Mouse (Mus musculus) erythroblast, adult 5-6 weeks (primary cell): ENCODE measurements around the gene Wdr38. TPM values are rescaled to one million over a fixed set of nuclear protein-coding genes. Genes with fewer than 3 reads are reported as not detected.

Experiments used
- ATAC-seq: replicated peaks from 2 replicates; pipeline ENCODE4 v1.8.0; 2016; ENCODE audit warnings: moderate number of reproducible peaks, mild to moderate bottlenecking, moderate TSS enrichment, inconsistent platforms; ENCODE audit not compliant: poor library complexity, low FRiP score, severe bottlenecking
- total RNA-seq, 2 experiments: library from RNA; stranded (forward) in 1 of 2; stranded (reverse) in 1 of 2; fragments of 150-400 nt in 1 of 2; fragments of 200-764, 138-1000 nt in 1 of 2; gene quantifications; 2 replicates each; pipeline versions ENCODE4 v1.2.3 to v1.2.4; 2015 to 2017; ENCODE audit warnings: low replicate concordance in 2 of 2

Wdr38 gene
- total RNA-seq, 2 experiments from 2014 or later, result 0.19 TPM; not detected in 1

- ATAC-seq, result no peak
Measured at GRCm38 (mm10) chr2:39020004-39020403, 22.7 kb downstream of the Wdr38 start.

- no peak for ATAC-seq
Measured at GRCm38 (mm10) chr2:39031611-39032010, 34.3 kb downstream of the Wdr38 start.

GRCm38 (mm10) chr2:39040215-39040614, 42.9 kb downstream of the Wdr38 start:
- no peak for ATAC-seq

- no peak for ATAC-seq
Measured at GRCm38 (mm10) chr2:39048515-39048914, 51.2 kb downstream of the Wdr38 start.

Other genes starting within 250 kb of the Wdr38 start
- gene Nr6a1, start 69.8 kb upstream of the Wdr38 start, total RNA-seq (2015; ENCODE audit: low replicate concordance), result not detected in 2 replicates
- gene Nr6a1, start 69.8 kb upstream of the Wdr38 start, total RNA-seq (2017; ENCODE audit: low replicate concordance), result 0.94 and 5.6 TPM in 2 replicates
- 0.58 TPM in 1 of 2 replicates, not detected in the other for gene Olfml2a, start 65.5 kb upstream of the Wdr38 start, total RNA-seq (2015; ENCODE audit: low replicate concordance)
- gene Olfml2a, start 65.5 kb upstream of the Wdr38 start, total RNA-seq (2017; ENCODE audit: low replicate concordance), result 0.09 TPM in 1 of 2 replicates, not detected in the other
- gene Arpc5l, start 7.9 kb downstream of the Wdr38 start, total RNA-seq (2015; ENCODE audit: low replicate concordance), result 25.6 and 27.8 TPM in 2 replicates
- 13.5 and 14.1 TPM in 2 replicates for gene Arpc5l, start 7.9 kb downstream of the Wdr38 start, total RNA-seq (2017; ENCODE audit: low replicate concordance)
- 144 and 170 TPM in 2 replicates for gene Rpl35, start 8.1 kb downstream of the Wdr38 start, total RNA-seq (2015; ENCODE audit: low replicate concordance)
- gene Rpl35, start 8.1 kb downstream of the Wdr38 start, total RNA-seq (2017; ENCODE audit: low replicate concordance), result 142 and 181 TPM in 2 replicates
- gene Golga1, start 68.1 kb downstream of the Wdr38 start, total RNA-seq (2015; ENCODE audit: low replicate concordance), result 4.2 and 8.6 TPM in 2 replicates
- gene Golga1, start 68.1 kb downstream of the Wdr38 start, total RNA-seq (2017; ENCODE audit: low replicate concordance), result 21.7 and 25.6 TPM in 2 replicates
- gene Scai, start 193.3 kb downstream of the Wdr38 start, total RNA-seq (2015; ENCODE audit: low replicate concordance), result 4.2 and 6.7 TPM in 2 replicates
- gene Scai, start 193.3 kb downstream of the Wdr38 start, total RNA-seq (2017; ENCODE audit: low replicate concordance), result 3.8 and 11.4 TPM in 2 replicates
- gene Ppp6c, start 229.0 kb downstream of the Wdr38 start, total RNA-seq (2015; ENCODE audit: low replicate concordance), result 29.6 and 55.2 TPM in 2 replicates
- gene Ppp6c, start 229.0 kb downstream of the Wdr38 start, total RNA-seq (2017; ENCODE audit: low replicate concordance), result 28.6 and 44.2 TPM in 2 replicates